Comparison of ENCODE assay signal across 7 mouse cellular contexts in genomic region chr9:35267146-35267975, GRCm38 (mm10). TPM values are rescaled to one million over a fixed set of nuclear protein-coding genes. Genes with fewer than 3 reads are reported as not detected.
A peak's percentile ranks its signal among the peaks of the same experiment; 100 is the strongest.
DNase-seq lines count a peak whose midpoint lies in the region; ATAC-seq and TF ChIP-seq lines count a peak whose summit lies in the region.

Fam118b (minus strand) TSS chr9:35267805.
Rpusd4 (plus strand) TSS chr9:35267865.

- under 1% methylated on average over 59 of the region's 62 CpGs for WGBS in embryonic facial prominence, embryonic 11.5 days
- WGBS in kidney, adult 2 months: under 1% methylated on average over 61 of the region's 62 CpGs
- under 1% methylated on average over 62 of the region's 62 CpGs for WGBS in limb, embryonic 12.5 days
- under 1% methylated on average over 62 of the region's 62 CpGs for WGBS in midbrain, embryonic 15.5 days
- WGBS in spleen, adult 2 months: under 1% methylated on average over 57 of the region's 62 CpGs

- peak within 1 kb of the TSS; percentile 83 for H3K9ac ChIP-seq in embryonic facial prominence, embryonic 11.5 days (replicated peaks; ENCODE audit: low read length)
- peak within 1 kb of the TSS; percentile 64 for H3K9ac ChIP-seq in limb, embryonic 12.5 days (replicated peaks)
- H3K9ac ChIP-seq in midbrain, embryonic 15.5 days: peak within 1 kb of the TSS; percentile 80

- H3K4me2 ChIP-seq in embryonic facial prominence, embryonic 11.5 days (ENCODE audit: low read depth, low read length): peak within 1 kb of the TSS; percentile 81
- peak within 1 kb of the TSS; percentile 79 for H3K4me2 ChIP-seq in limb, embryonic 12.5 days
- peak within 1 kb of the TSS; percentile 80 for H3K4me2 ChIP-seq in midbrain, embryonic 15.5 days

- TF ChIP-seq CTCF in kidney, adult 2 months (conservative IDR thresholded peaks at IDR 0.05; ENCODE audit: insufficient read depth, insufficient read length, low read depth, low read length): no peak
- no peak for TF ChIP-seq CTCF in spleen, adult 2 months (IDR thresholded peaks at IDR 0.05; ENCODE audit: extremely low read depth, insufficient read depth, insufficient read length, insufficient replicate concordance)

- no peaks in the 10 kb centered on the region for H3K9me3 ChIP-seq in embryonic facial prominence, embryonic 11.5 days (replicated peaks; ENCODE audit: control insufficient read depth, low read length)
- no peaks in the 10 kb centered on the region for H3K9me3 ChIP-seq in limb, embryonic 12.5 days
- no peaks in the 10 kb centered on the region for H3K9me3 ChIP-seq in midbrain, embryonic 15.5 days

- no peaks in the 10 kb centered on the region; the same call in 1 of the 2 replicates for H3K36me3 ChIP-seq in embryonic facial prominence, embryonic 11.5 days (replicated peaks; ENCODE audit: control insufficient read depth, insufficient read depth, low read depth, low read length)
- no peaks in the 10 kb centered on the region for H3K36me3 ChIP-seq in kidney, adult 2 months (ENCODE audit: control insufficient read depth, insufficient read depth, low read length)
- H3K36me3 ChIP-seq in limb, embryonic 12.5 days: peaks cover 26% of the 10 kb centered on the region
- peaks cover under 1% of the 10 kb centered on the region; the same call in 1 of the 2 replicates for H3K36me3 ChIP-seq in midbrain, embryonic 15.5 days (replicated peaks)
- H3K36me3 ChIP-seq in spleen, adult 2 months (ENCODE audit: control insufficient read depth, insufficient read depth, low read length): peaks cover 12% of the 10 kb centered on the region

- peak; percentile 95 for DNase-seq in adrenal gland, postnatal 14 days
- DNase-seq in embryonic facial prominence, embryonic 11.5 days (ENCODE audit: low spot score): peak; percentile 94
- peak; percentile 90 to 94 for DNase-seq in heart, adult 18-20 months
- DNase-seq in kidney, adult 2 months: peak; percentile 94
- peak; percentile 74 to 89 for DNase-seq in spleen, adult 2 months (ENCODE audit: low read depth in 1 of 2, low spot score in 2 of 2)

- H3K4me1 ChIP-seq in embryonic facial prominence, embryonic 11.5 days (ENCODE audit: control insufficient read depth, insufficient read depth, low read length): no peaks in the 10 kb centered on the region
- peaks cover 5% of the 10 kb centered on the region; the same call in 1 of the 2 replicates for H3K4me1 ChIP-seq in kidney, adult 2 months (ENCODE audit: control insufficient read depth, insufficient read depth, low read length)
- peaks cover 15% of the 10 kb centered on the region for H3K4me1 ChIP-seq in limb, embryonic 12.5 days (replicated peaks)
- peaks cover 17% of the 10 kb centered on the region for H3K4me1 ChIP-seq in midbrain, embryonic 15.5 days
- peaks cover 5% of the 10 kb centered on the region for H3K4me1 ChIP-seq in spleen, adult 2 months (ENCODE audit: control insufficient read depth, insufficient read depth, insufficient read length)

- H3K27ac ChIP-seq in embryonic facial prominence, embryonic 11.5 days (replicated peaks; ENCODE audit: low read depth, low read length): no peak within 1 kb of the TSS; the same call in 1 of the 2 replicates
- H3K27ac ChIP-seq in kidney, adult 2 months (ENCODE audit: insufficient read depth, low read depth, low read length): 0 out of 2 replicates have a peak within 1 kb of the TSS, but pooled peaks have one; percentile 29
- H3K27ac ChIP-seq in limb, embryonic 12.5 days: peak within 1 kb of the TSS; percentile 68
- peak within 1 kb of the TSS; percentile 93 for H3K27ac ChIP-seq in midbrain, embryonic 15.5 days
- peak within 1 kb of the TSS; percentile 62 for H3K27ac ChIP-seq in spleen, adult 2 months (ENCODE audit: insufficient read depth, low read length)

- peak; percentile 94 for TF ChIP-seq POLR2A in kidney, adult 2 months (IDR thresholded peaks at IDR 0.05; ENCODE audit: low read depth, low read length)
- TF ChIP-seq POLR2A in spleen, adult 2 months (IDR thresholded peaks at IDR 0.05; ENCODE audit: low read depth, low read length): peak; percentile 83

- H3K4me3 ChIP-seq in embryonic facial prominence, embryonic 11.5 days (ENCODE audit: low read depth, low read length): peak within 1 kb of the TSS; percentile 78
- H3K4me3 ChIP-seq in kidney, adult 2 months (ENCODE audit: insufficient read depth, low read depth, low read length): peak within 1 kb of the TSS; percentile 72
- H3K4me3 ChIP-seq in limb, embryonic 12.5 days (replicated peaks): peak within 1 kb of the TSS; percentile 72
- peak within 1 kb of the TSS; percentile 90 for H3K4me3 ChIP-seq in midbrain, embryonic 15.5 days
- peak within 1 kb of the TSS; percentile 97 for H3K4me3 ChIP-seq in spleen, adult 2 months (ENCODE audit: extremely low read depth, insufficient read depth, insufficient read length)

- no peaks in the 10 kb centered on the region for H3K27me3 ChIP-seq in embryonic facial prominence, embryonic 11.5 days (ENCODE audit: control insufficient read depth, insufficient read depth, low read length)
- no peaks in the 10 kb centered on the region for H3K27me3 ChIP-seq in kidney, adult 2 months (replicated peaks; ENCODE audit: control insufficient read depth, insufficient read depth, low read length)
- no peaks in the 10 kb centered on the region for H3K27me3 ChIP-seq in limb, embryonic 12.5 days
- H3K27me3 ChIP-seq in midbrain, embryonic 15.5 days (replicated peaks): no peaks in the 10 kb centered on the region
- no peaks in the 10 kb centered on the region for H3K27me3 ChIP-seq in spleen, adult 2 months (ENCODE audit: control insufficient read depth, insufficient read depth, low read length)

- ATAC-seq in embryonic facial prominence, embryonic 11.5 days (replicated peaks; ENCODE audit: insufficient number of reproducible peaks, low FRiP score, low TSS enrichment, low read depth): peak; percentile 95
- ATAC-seq in limb, embryonic 12.5 days (ENCODE audit: insufficient number of reproducible peaks, insufficient read depth, low FRiP score, low TSS enrichment, low read depth): peak; percentile 90
- peak; percentile 95 for ATAC-seq in midbrain, embryonic 15.5 days (replicated peaks)

RNA-seq across cellular contexts. Expression of gene Fam118b, which starts in this region (rescaled TPM):
- total RNA-seq in adrenal gland, postnatal 14 days (2021): 10.3 and 12.4 TPM in 2 replicates
- 69.8 and 75.0 TPM in 2 replicates for polyA plus RNA-seq in embryonic facial prominence, embryonic 11.5 days (2014; fragmentation: Nextera tagmentation; extraction: Ambion mirVana)
- 10 to 100 TPM; 12.0 to 15.7 TPM for total RNA-seq in heart, adult 18-20 months (2021)
- 9.8 and 11.4 TPM in 2 replicates for polyA plus RNA-seq in kidney, adult 2 months (2012; rRNA removed)
- polyA plus RNA-seq in limb, embryonic 12.5 days (2016; fragmentation: Nextera tagmentation; extraction: Ambion mirVana): 52.7 and 55.6 TPM in 2 replicates
- 64.5 and 66.3 TPM in 2 replicates for polyA plus RNA-seq in midbrain, embryonic 15.5 days (2015; fragmentation: Nextera tagmentation; extraction: Ambion mirVana)
- polyA plus RNA-seq in spleen, adult 2 months (2012; rRNA removed): 7.2 and 9.6 TPM in 2 replicates

RNA-seq across cellular contexts. Expression of gene Rpusd4, which starts in this region (rescaled TPM):
- 14.9 and 15.6 TPM in 2 replicates for total RNA-seq in adrenal gland, postnatal 14 days (2021)
- 36.6 and 40.8 TPM in 2 replicates for polyA plus RNA-seq in embryonic facial prominence, embryonic 11.5 days (2014; fragmentation: Nextera tagmentation; extraction: Ambion mirVana)
- total RNA-seq in heart, adult 18-20 months (2021): 10 to 100 TPM; 14.9 to 16.3 TPM
- 10.1 and 10.7 TPM in 2 replicates for polyA plus RNA-seq in kidney, adult 2 months (2012; rRNA removed)
- polyA plus RNA-seq in limb, embryonic 12.5 days (2016; fragmentation: Nextera tagmentation; extraction: Ambion mirVana): 34.2 and 34.3 TPM in 2 replicates
- polyA plus RNA-seq in midbrain, embryonic 15.5 days (2015; fragmentation: Nextera tagmentation; extraction: Ambion mirVana): 17.3 and 18.8 TPM in 2 replicates
- 9.4 and 10.2 TPM in 2 replicates for polyA plus RNA-seq in spleen, adult 2 months (2012; rRNA removed)
